17 mouse cellular contexts compared by ENCODE assay signal in genomic region chr8:96349503-96349902, GRCm38 (mm10).
DNase-seq lines count a peak whose midpoint lies in the region; TF ChIP-seq lines count a peak whose summit lies in the region.
"Had no signal": no experiment of that assay in that cellular context is flagged by ENCODE, and none has a peak within 500 bp of the region (broad histone marks: within the 10 kb centered on the region; RNA-seq: fewer than 3 reads in every experiment).

No protein-coding gene starts in this region.

- no peak overlapping the region for H3K9ac ChIP-seq in MEL (ENCODE audit: control insufficient read depth, low read depth, low read length, poor library complexity, severe bottlenecking)

- no peaks in the 10 kb centered on the region for H3K27me3 ChIP-seq in MEL (ENCODE audit: control insufficient read depth in 1 of 2, insufficient read depth in 2 of 2, low read length in 2 of 2)
- H3K27me3 ChIP-seq: CH12.LX, Patski had no signal

- no peaks in the 10 kb centered on the region for H3K79me2 ChIP-seq in MEL (ENCODE audit: control insufficient read depth, insufficient read depth, low read length, poor library complexity)

- no peaks in the 10 kb centered on the region for H3K9me3 ChIP-seq in MEL (replicated peaks; ENCODE audit: insufficient read depth, low read length)

- H3K4me1 ChIP-seq in MEL (ENCODE audit: control insufficient read depth in 1 of 2, insufficient read depth in 2 of 2, low read length in 2 of 2) = peaks cover 8 to 16% of the 10 kb centered on the region in 2 experiments

- DNase-seq in MEL (ENCODE audit: low read depth, low spot score) = peak; percentile 29
- no peak for DNase-seq in spleen, adult 18-20 months
- DNase-seq: adrenal gland, adult 2 months; adrenal gland, adult 8-10 months; adrenal gland, postnatal 10 days; adrenal gland, postnatal 14 days; adrenal gland, postnatal 25 days; adrenal gland, postnatal 36 days; B cell, adult 2 months; cerebellum, adult 11 months; cerebellum, adult 11-12 months; cerebellum, adult 18-20 months; cerebellum, adult 2 months; cerebellum, adult 8-10 months had no signal

- peak; percentile 54 to 60 for TF ChIP-seq EP300 in MEL (IDR thresholded peaks at IDR 0.05; ENCODE audit: low read depth in 1 of 2, low read length in 2 of 2)

- H3K4me3 ChIP-seq in MEL (ENCODE audit: control insufficient read depth in 1 of 2, insufficient read depth in 1 of 2, low read depth in 2 of 2, low read length in 2 of 2) = no peak overlapping the region

- H3K27ac ChIP-seq in MEL (ENCODE audit: control insufficient read depth, low read depth, low read length) = no peak overlapping the region

- TF ChIP-seq POLR2A in MEL (IDR thresholded peaks at IDR 0.05; ENCODE audit: control insufficient read depth in 1 of 2, insufficient read depth in 1 of 2, low read depth in 1 of 2, low read length in 2 of 2, poor library complexity in 1 of 2) = no peak

- TF ChIP-seq CTCF in MEL (IDR thresholded peaks at IDR 0.05 in 2 of 3, conservative IDR thresholded peaks at IDR 0.05 in 1 of 3; ENCODE audit: control insufficient read depth in 1 of 3, insufficient read depth in 1 of 3, low read depth in 2 of 3, low read length in 3 of 3, poor library complexity in 1 of 3, severe bottlenecking in 1 of 3) = no peak

- TF ChIP-seq RAD21 in MEL (IDR thresholded peaks at IDR 0.05; ENCODE audit: low read depth, low read length) = no peak

- H3K36me3 ChIP-seq in MEL (ENCODE audit: control insufficient read depth in 1 of 2, insufficient read depth in 2 of 2, low read length in 2 of 2) = peaks cover 0 to 13% of the 10 kb centered on the region in 2 experiments; a peak in 2 of 4 replicates
- H3K36me3 ChIP-seq: G1E had no signal

TF ChIP-seq in MEL, 35 proteins besides CTCF, POLR2A, EP300 and RAD21:
- TF ChIP-seq GATA1 (IDR thresholded peaks at IDR 0.05; ENCODE audit: low read depth, low read length) (peak; percentile 62), ELF1 (IDR thresholded peaks at IDR 0.05; ENCODE audit: low read depth, low read length) (no peak), E2F4 (IDR thresholded peaks at IDR 0.05; ENCODE audit: borderline replicate concordance, low read depth, low read length) (no peak), ZNF384 (IDR thresholded peaks at IDR 0.05; ENCODE audit: low read depth, low read length) (no peak), ZKSCAN1 (IDR thresholded peaks at IDR 0.05; ENCODE audit: low read depth, low read length) (no peak), MYC (IDR thresholded peaks at IDR 0.05; ENCODE audit: low read depth, low read length) (no peak), KAT2A (conservative IDR thresholded peaks at IDR 0.05; ENCODE audit: low read depth, low read length) (no peak), MYB (IDR thresholded peaks at IDR 0.05; ENCODE audit: low read depth, low read length) (no peak), MAX (IDR thresholded peaks at IDR 0.05; ENCODE audit: low read length) (no peak), ETS1 (IDR thresholded peaks at IDR 0.05; ENCODE audit: low read depth, low read length) (peak; percentile 85), SMC3 (IDR thresholded peaks at IDR 0.05; ENCODE audit: low read depth, low read length) (no peak), SIN3A (IDR thresholded peaks at IDR 0.05; ENCODE audit: low read length) (peak; percentile 35), MXI1 (IDR thresholded peaks at IDR 0.05; ENCODE audit: low read depth, low read length) (no peak), TBP (IDR thresholded peaks at IDR 0.05; ENCODE audit: low read depth, low read length) (no peak), GABPA (IDR thresholded peaks at IDR 0.05; ENCODE audit: low read depth, low read length) (no peak), ZMIZ1 (IDR thresholded peaks at IDR 0.05; ENCODE audit: low read depth, low read length) (no peak), MAZ (IDR thresholded peaks at IDR 0.05; ENCODE audit: low read depth, low read length) (no peak), BHLHE40 (IDR thresholded peaks at IDR 0.05; ENCODE audit: borderline replicate concordance, low read depth, low read length) (no peak), HCFC1 (IDR thresholded peaks at IDR 0.05; ENCODE audit: low read depth, low read length) (no peak), MEF2A (IDR thresholded peaks at IDR 0.05; ENCODE audit: extremely low read depth, insufficient replicate concordance, low read depth, low read length, poor library complexity, severe bottlenecking) (no peak), NELFE (IDR thresholded peaks at IDR 0.05; ENCODE audit: low read depth, low read length) (no peak), POLR2AphosphoS5 (IDR thresholded peaks at IDR 0.05; ENCODE audit: borderline replicate concordance, low read depth, low read length) (no peak), USF1 (IDR thresholded peaks at IDR 0.05; ENCODE audit: low read depth, low read length) (no peak), POLR2AphosphoS2 (IDR thresholded peaks at IDR 0.05; ENCODE audit: low read length) (no peak), CHD1 (IDR thresholded peaks at IDR 0.05; ENCODE audit: low read depth, low read length) (no peak), TAL1 (IDR thresholded peaks at IDR 0.05; ENCODE audit: low read length) (peak; percentile 44), USF2 (IDR thresholded peaks at IDR 0.05; ENCODE audit: borderline replicate concordance in 1 of 2, insufficient read depth in 1 of 2, low read depth in 1 of 2, low read length in 2 of 2) (no peak), JUND (IDR thresholded peaks at IDR 0.05; ENCODE audit: low read depth, low read length) (no peak), TCF12 (IDR thresholded peaks at IDR 0.05; ENCODE audit: low read depth, low read length) (peak; percentile 84), UBTF (IDR thresholded peaks at IDR 0.05; ENCODE audit: borderline replicate concordance, insufficient read depth, low read depth, low read length) (no peak), CHD2 (IDR thresholded peaks at IDR 0.05; ENCODE audit: low read length) (no peak), RCOR1 (IDR thresholded peaks at IDR 0.05; ENCODE audit: low read depth, low read length) (0 out of 2 replicates have a peak, but pooled peaks have one; percentile 10), ZC3H11A (IDR thresholded peaks at IDR 0.05; ENCODE audit: low read depth, low read length) (no peak), MAFK (IDR thresholded peaks at IDR 0.05; ENCODE audit: borderline replicate concordance, low read depth, low read length) (no peak), NRF1 (IDR thresholded peaks at IDR 0.05; ENCODE audit: insufficient read depth, low read depth, low read length, poor library complexity, severe bottlenecking) (no peak)
